Mouse (Mus musculus): ENCODE measurements around the gene Nck2. TPM values are rescaled to one million over a fixed set of nuclear protein-coding genes. Genes with fewer than 3 reads are reported as not detected.

Nck2 gene
- polyA plus RNA-seq, 1 experiment from 2014 or later = 41.4 TPM

DNA sequence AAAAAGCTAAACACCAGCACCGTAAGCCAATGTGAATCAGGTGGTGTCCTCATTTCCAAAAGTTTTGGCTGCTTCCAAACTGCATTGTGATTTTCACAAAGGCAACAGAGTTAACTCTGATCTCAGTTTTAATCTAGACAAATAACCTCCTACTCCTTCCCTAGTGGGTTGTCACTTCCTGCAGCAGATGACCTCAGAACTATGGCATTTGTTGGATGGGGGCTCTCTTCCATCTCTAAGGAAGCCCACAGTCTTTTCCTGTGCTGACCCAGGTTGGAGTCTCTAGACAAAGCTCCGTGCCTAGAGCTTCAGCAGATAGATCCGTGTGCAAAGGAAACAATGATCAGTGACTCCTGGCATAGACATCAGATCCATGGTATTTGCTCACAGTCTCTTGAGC, 31.1 kb upstream of the Nck2 start:
- Histone ChIP-seq H3K4me1 (replicated peaks; ENCODE audit: control insufficient read depth, insufficient read depth) (no peaks in the 10 kb centered on the region), H3K4me2 (replicated peaks; ENCODE audit: low read depth) (no peak overlapping the region), H3K27me3 (ENCODE audit: control insufficient read depth, insufficient read depth, low read length) (no peaks in the 10 kb centered on the region), H3K27ac (replicated peaks) (0 out of 2 replicates have a peak overlapping the region, but pooled peaks have one; percentile 13), H3K9me3 (ENCODE audit: control insufficient read depth, low read length) (no peaks in the 10 kb centered on the region), H3K4me3 (ENCODE audit: low read depth, low read length) (no peak overlapping the region), H3K9ac (ENCODE audit: low read length) (no peak overlapping the region), H3K36me3 (ENCODE audit: control insufficient read depth, insufficient read depth, low read length) (no peaks in the 10 kb centered on the region)
- ATAC-seq (ENCODE audit: low FRiP score, low TSS enrichment) = peak; percentile 49; the same call in 1 of the 2 replicates
- 42% methylated on average over 3 of the region's 3 CpGs for WGBS
- no peak for DNase-seq (ENCODE audit: low spot score)
- TF ChIP-seq CTCF (IDR thresholded peaks at IDR 0.05; ENCODE audit: low read depth) = no peak
- TF ChIP-seq EP300 (optimal IDR thresholded peaks at IDR 0.05) = no peak

DNA sequence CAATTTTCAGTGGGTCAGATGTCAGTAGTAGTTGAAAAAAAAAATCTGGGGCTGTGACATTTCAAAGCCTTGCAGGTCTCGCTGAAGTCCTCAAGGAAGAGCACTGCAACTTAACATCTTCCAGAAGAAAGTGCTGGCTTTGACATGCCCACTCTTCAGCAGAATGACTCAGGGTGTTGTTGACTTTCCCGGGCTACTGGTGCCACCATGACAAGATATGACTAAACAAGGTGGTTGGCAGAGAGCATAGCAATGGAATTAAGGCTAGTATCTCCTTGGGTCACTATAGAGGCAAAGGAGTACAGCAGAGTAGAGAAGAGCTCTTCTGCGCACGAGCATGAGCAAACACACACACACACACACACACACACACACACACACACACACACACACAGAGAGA, 30.6 kb upstream of the Nck2 start:
- Histone ChIP-seq H3K9ac (ENCODE audit: low read length) (no peak overlapping the region), H3K4me2 (replicated peaks; ENCODE audit: low read depth) (no peak overlapping the region), H3K9me3 (ENCODE audit: control insufficient read depth, low read length) (no peaks in the 10 kb centered on the region), H3K4me3 (ENCODE audit: low read depth, low read length) (no peak overlapping the region), H3K27me3 (ENCODE audit: control insufficient read depth, insufficient read depth, low read length) (no peaks in the 10 kb centered on the region), H3K27ac (replicated peaks) (no peak overlapping the region), H3K4me1 (replicated peaks; ENCODE audit: control insufficient read depth, insufficient read depth) (no peaks in the 10 kb centered on the region), H3K36me3 (ENCODE audit: control insufficient read depth, insufficient read depth, low read length) (no peaks in the 10 kb centered on the region)
- DNase-seq (ENCODE audit: low spot score) (no peak), ATAC-seq (ENCODE audit: low FRiP score, low TSS enrichment) (0 out of 2 replicates have a peak, but pooled peaks have one; percentile 24)
- 59% methylated on average over 4 of the region's 4 CpGs for WGBS
- TF ChIP-seq CTCF (IDR thresholded peaks at IDR 0.05; ENCODE audit: low read depth) = no peak
- TF ChIP-seq EP300 (optimal IDR thresholded peaks at IDR 0.05) = no peak

DNA sequence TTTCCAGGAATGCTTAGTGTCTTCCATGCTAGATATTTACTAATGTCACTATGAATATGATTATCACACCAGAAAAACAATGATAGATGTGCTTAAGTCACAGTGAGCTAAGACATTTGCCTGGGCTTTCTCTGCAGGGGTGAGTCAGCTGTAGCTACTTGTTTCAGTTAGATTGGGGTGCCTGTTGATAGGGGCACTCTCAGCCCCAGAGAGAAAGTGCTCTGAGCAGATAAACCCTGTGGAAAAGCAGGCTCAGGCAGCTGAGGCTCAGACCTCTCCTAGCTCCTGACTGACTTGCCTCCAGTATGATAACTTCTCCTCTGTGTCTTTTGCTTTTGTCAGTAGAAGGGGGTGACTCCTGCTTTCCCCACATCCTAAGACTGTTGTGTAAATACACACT, 30.2 kb upstream of the Nck2 start:
- Histone ChIP-seq H3K27me3 (ENCODE audit: control insufficient read depth, insufficient read depth, low read length) (no peaks in the 10 kb centered on the region), H3K36me3 (ENCODE audit: control insufficient read depth, insufficient read depth, low read length) (no peaks in the 10 kb centered on the region), H3K9ac (ENCODE audit: low read length) (no peak overlapping the region), H3K27ac (replicated peaks) (no peak overlapping the region), H3K9me3 (ENCODE audit: control insufficient read depth, low read length) (no peaks in the 10 kb centered on the region), H3K4me3 (ENCODE audit: low read depth, low read length) (no peak overlapping the region), H3K4me1 (replicated peaks; ENCODE audit: control insufficient read depth, insufficient read depth) (no peaks in the 10 kb centered on the region), H3K4me2 (replicated peaks; ENCODE audit: low read depth) (no peak overlapping the region)
- DNase-seq (ENCODE audit: low spot score) (no peak), ATAC-seq (ENCODE audit: low FRiP score, low TSS enrichment) (0 out of 2 replicates have a peak, but pooled peaks have one; percentile 35)
- TF ChIP-seq EP300 (optimal IDR thresholded peaks at IDR 0.05) (no peak), CTCF (IDR thresholded peaks at IDR 0.05; ENCODE audit: low read depth) (no peak)

GRCm38 (mm10) chr1:43414971-43415370, 29.4 kb upstream of the Nck2 start:
- no peak overlapping the region for H3K4me3 ChIP-seq (ENCODE audit: low read depth, low read length)
- ATAC-seq (ENCODE audit: low FRiP score, low TSS enrichment) (no peak), DNase-seq (ENCODE audit: low spot score) (no peak)
- no peaks in the 10 kb centered on the region for H3K36me3 ChIP-seq (ENCODE audit: control insufficient read depth, insufficient read depth, low read length)
- no peaks in the 10 kb centered on the region for H3K4me1 ChIP-seq (replicated peaks; ENCODE audit: control insufficient read depth, insufficient read depth)
- no peaks in the 10 kb centered on the region for H3K9me3 ChIP-seq (ENCODE audit: control insufficient read depth, low read length)
- TF ChIP-seq CTCF (IDR thresholded peaks at IDR 0.05; ENCODE audit: low read depth) = no peak
- no peak for TF ChIP-seq EP300 (optimal IDR thresholded peaks at IDR 0.05)
- no peaks in the 10 kb centered on the region for H3K27me3 ChIP-seq (ENCODE audit: control insufficient read depth, insufficient read depth, low read length)
- H3K9ac ChIP-seq (ENCODE audit: low read length) = no peak overlapping the region
- no peak overlapping the region for H3K27ac ChIP-seq (replicated peaks)
- no peak overlapping the region for H3K4me2 ChIP-seq (replicated peaks; ENCODE audit: low read depth)

- 44% methylated on average over 4 of the region's 4 CpGs for WGBS
- Histone ChIP-seq H3K36me3 (ENCODE audit: control insufficient read depth, insufficient read depth, low read length) (no peaks in the 10 kb centered on the region), H3K9me3 (ENCODE audit: control insufficient read depth, low read length) (no peaks in the 10 kb centered on the region), H3K9ac (ENCODE audit: low read length) (no peak overlapping the region), H3K27ac (replicated peaks) (no peak overlapping the region), H3K4me2 (replicated peaks; ENCODE audit: low read depth) (no peak overlapping the region), H3K4me1 (replicated peaks; ENCODE audit: control insufficient read depth, insufficient read depth) (no peaks in the 10 kb centered on the region), H3K4me3 (ENCODE audit: low read depth, low read length) (no peak overlapping the region), H3K27me3 (ENCODE audit: control insufficient read depth, insufficient read depth, low read length) (no peaks in the 10 kb centered on the region)
- DNase-seq (ENCODE audit: low spot score) (no peak), ATAC-seq (ENCODE audit: low FRiP score, low TSS enrichment) (peak; percentile 84)
- TF ChIP-seq CTCF (IDR thresholded peaks at IDR 0.05; ENCODE audit: low read depth) (no peak), EP300 (optimal IDR thresholded peaks at IDR 0.05) (no peak)
These were observed 21.2 kb upstream of the Nck2 start for GRCm38 (mm10) chr1:43422969-43423748.

- Histone ChIP-seq H3K4me3 (ENCODE audit: low read depth, low read length) (no peak overlapping the region), H3K27me3 (ENCODE audit: control insufficient read depth, insufficient read depth, low read length) (no peaks in the 10 kb centered on the region), H3K9ac (ENCODE audit: low read length) (no peak overlapping the region), H3K4me2 (replicated peaks; ENCODE audit: low read depth) (no peak overlapping the region), H3K9me3 (ENCODE audit: control insufficient read depth, low read length) (no peaks in the 10 kb centered on the region), H3K4me1 (replicated peaks; ENCODE audit: control insufficient read depth, insufficient read depth) (no peaks in the 10 kb centered on the region), H3K36me3 (ENCODE audit: control insufficient read depth, insufficient read depth, low read length) (no peaks in the 10 kb centered on the region), H3K27ac (replicated peaks) (no peak overlapping the region)
- DNase-seq (ENCODE audit: low spot score) = no peak
- 41% methylated on average over 4 of the region's 4 CpGs for WGBS
- TF ChIP-seq CTCF (IDR thresholded peaks at IDR 0.05; ENCODE audit: low read depth) = no peak
- TF ChIP-seq EP300 (optimal IDR thresholded peaks at IDR 0.05) = no peak
- ATAC-seq (ENCODE audit: low FRiP score, low TSS enrichment) = no peak
These were observed 17.9 kb upstream of the Nck2 start for GRCm38 (mm10) chr1:43426526-43426925.

All from stomach, postnatal 0 days (tissue).